Mouse (Mus musculus) heart, adult 2 months (tissue): Measurements from ENCODE around the gene Pabpc4.

Experiments
- EP300 ChIP-seq: fragments of 200-500 bp; IDR thresholded peaks from 2 replicates; pipeline ENCODE4 v1.6.1; 2011; ENCODE audit warnings: low read depth, low read length, control low read depth; ENCODE audit not compliant: insufficient read depth
- POLR2A ChIP-seq: fragments of 200-500 bp; IDR thresholded peaks from 2 replicates; pipeline ENCODE4 v1.6.1; 2011; ENCODE audit warnings: mild to moderate bottlenecking, low read depth, low read length, control low read depth; ENCODE audit not compliant: insufficient read depth

DNA sequence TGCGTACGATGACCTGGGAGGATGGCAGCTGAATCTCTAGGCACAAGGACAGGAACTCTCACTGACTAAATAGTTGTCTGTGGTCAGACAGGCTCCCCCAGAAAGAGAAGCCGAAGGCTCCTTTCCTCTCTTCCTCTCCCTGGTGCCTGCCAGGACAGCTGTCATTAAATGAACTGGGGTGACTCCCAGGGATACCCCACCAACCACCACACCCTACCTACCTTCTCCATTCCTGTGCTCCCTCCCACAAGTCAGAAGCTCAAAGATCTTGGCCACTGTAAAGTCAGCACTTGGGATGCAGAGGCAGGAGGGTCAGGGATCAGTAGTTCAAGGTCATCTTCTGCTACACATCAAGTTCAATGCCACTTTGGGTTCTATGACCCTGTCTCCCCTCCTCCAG, 29.3 kb upstream of the Pabpc4 start:
- TF ChIP-seq POLR2A (no peak), EP300 (no peak)
